Mouse (Mus musculus) midbrain, embryonic 10.5 days (tissue): ENCODE data around the gene Hoga1. TPM values are rescaled to one million over a fixed set of nuclear protein-coding genes. Genes with fewer than 3 reads are reported as not detected.

Experiments
- DNase-seq: peaks from one replicate; pipeline ENCODE4 v3.0.0-alpha.2; 2017; ENCODE audit warnings: low spot score
- H3K27ac ChIP-seq: fragments of 300-500 bp; sonication (generic); replicated peaks from 2 replicates; pipeline ENCODE4 v1.5.1; 2016; ENCODE audit warnings: mild to moderate bottlenecking
- H3K27me3 ChIP-seq: fragments of 300-500 bp; sonication (generic); 2 replicates; pipeline ENCODE4 v1.6.1; 2016; ENCODE audit warnings: low read depth, mild to moderate bottlenecking; ENCODE audit not compliant: poor library complexity, severe bottlenecking
- H3K36me3 ChIP-seq: fragments of 300-500 bp; sonication (generic); 2 replicates; pipeline ENCODE4 v1.6.1; 2016; ENCODE audit warnings: mild to moderate bottlenecking, moderate library complexity
- H3K4me1 ChIP-seq: fragments of 300-500 bp; sonication (generic); 2 replicates; pipeline ENCODE4 v1.6.1; 2016
- H3K4me3 ChIP-seq: fragments of 300-500 bp; sonication (generic); 2 replicates; pipeline ENCODE4 v1.5.1; 2016; ENCODE audit warnings: mild to moderate bottlenecking, moderate library complexity
- H3K9me3 ChIP-seq: fragments of 300-500 bp; sonication (generic); replicated peaks from 2 replicates; pipeline ENCODE4 v1.6.1; 2016; ENCODE audit warnings: mild to moderate bottlenecking
- WGBS: fragments of 180-500 bp; shearing (Covaris S2); methylation state at CpG from one replicate; pipeline ENCODE4 v1.1.7; 2016; 5-methylcytosine and 5-hydroxymethylcytosine counted together
- polyA plus RNA-seq: library from polyadenylated mRNA; unstranded; fragments of >200 nt; fragmentation: Nextera tagmentation; extraction: Ambion mirVana; gene quantifications from 2 replicates; pipeline ENCODE4 v1.2.1, GENCODE M21; 2016

The Hoga1 gene
- polyA plus RNA-seq: 1.1 and 1.8 TPM in 2 replicates

- Histone ChIP-seq H3K9me3 (no peaks in the 10 kb centered on the region), H3K27ac (peak within 1 kb of the TSS; percentile 59)
- 25% methylated on average over 23 of the region's 23 CpGs for WGBS
These were observed at the start of gene Hoga1 for GRCm38 (mm10) chr19:42045269-42046102. Hoga1 (plus strand) TSS chr19:42045610.

GRCm38 (mm10) chr19:41997090-41997489 is 48.3 kb upstream of the Hoga1 start:
- H3K36me3 ChIP-seq: no peaks in the 10 kb centered on the region
- WGBS: 88% methylated on average over 10 of the region's 10 CpGs
- H3K4me1 ChIP-seq: peaks cover 25% of the 10 kb centered on the region
- no peaks in the 10 kb centered on the region for H3K9me3 ChIP-seq
- no peak overlapping the region for H3K4me3 ChIP-seq
- H3K27me3 ChIP-seq: no peaks in the 10 kb centered on the region
- H3K27ac ChIP-seq: no peak overlapping the region
- DNase-seq: no peak

More at GRCm38 (mm10) chr19:42045269-42046102, at the start of gene Hoga1:
- Histone ChIP-seq H3K4me1 (peaks cover 10% of the 10 kb centered on the region), H3K27me3 (0 out of 2 replicates have a peak, but pooled peaks cover 2% of the 10 kb centered on the region), H3K4me3 (peak within 1 kb of the TSS; percentile 50), H3K36me3 (no peaks in the 10 kb centered on the region)
- peak; percentile 80 for DNase-seq

- peaks cover 22% of the 10 kb centered on the region for H3K4me1 ChIP-seq
These were observed 46.5 kb upstream of the Hoga1 start for GRCm38 (mm10) chr19:41998770-41999548.

GRCm38 (mm10) chr19:41999688-42000283 is 45.6 kb upstream of the Hoga1 start:
- Histone ChIP-seq H3K4me3 (no peak overlapping the region), H3K9me3 (no peaks in the 10 kb centered on the region), H3K27ac (no peak overlapping the region), H3K36me3 (no peaks in the 10 kb centered on the region), H3K27me3 (no peaks in the 10 kb centered on the region), H3K4me1 (peaks cover 22% of the 10 kb centered on the region)
- no peak for DNase-seq
- WGBS: 85% methylated on average over 4 of the region's 4 CpGs

More at GRCm38 (mm10) chr19:41998770-41999548, 46.5 kb upstream of the Hoga1 start:
- no peak overlapping the region for H3K27ac ChIP-seq
- no peaks in the 10 kb centered on the region for H3K9me3 ChIP-seq
- WGBS: 93% methylated on average over 9 of the region's 9 CpGs
- H3K36me3 ChIP-seq: no peaks in the 10 kb centered on the region
- no peaks in the 10 kb centered on the region for H3K27me3 ChIP-seq
- DNase-seq: no peak
- H3K4me3 ChIP-seq: no peak overlapping the region

- Histone ChIP-seq H3K36me3 (no peaks in the 10 kb centered on the region), H3K4me3 (no peak overlapping the region), H3K4me1 (peaks cover 16% of the 10 kb centered on the region), H3K27ac (no peak overlapping the region), H3K27me3 (no peaks in the 10 kb centered on the region), H3K9me3 (no peaks in the 10 kb centered on the region)
- 70% methylated on average over 4 of the region's 4 CpGs for whole genome bisulfite sequencing
- DNase-seq: no peak
These were observed 44.9 kb upstream of the Hoga1 start for GRCm38 (mm10) chr19:42000446-42000958.

GRCm38 (mm10) chr19:42001253-42001980 is 44.0 kb upstream of the Hoga1 start:
- H3K27ac ChIP-seq: no peak overlapping the region
- WGBS: 89% methylated on average over 12 of the region's 12 CpGs
- no peaks in the 10 kb centered on the region for H3K36me3 ChIP-seq
- H3K9me3 ChIP-seq: no peaks in the 10 kb centered on the region
- H3K4me3 ChIP-seq: no peak overlapping the region
- DNase-seq: no peak
- H3K4me1 ChIP-seq: peaks cover 6% of the 10 kb centered on the region
- no peaks in the 10 kb centered on the region for H3K27me3 ChIP-seq

- Histone ChIP-seq H3K4me3 (no peak overlapping the region), H3K27ac (no peak overlapping the region), H3K27me3 (no peaks in the 10 kb centered on the region), H3K4me1 (peaks cover 16% of the 10 kb centered on the region), H3K36me3 (no peaks in the 10 kb centered on the region), H3K9me3 (no peaks in the 10 kb centered on the region)
- WGBS: 84% methylated on average over 6 of the region's 6 CpGs
- no peak for DNase-seq
These were observed 41.2 kb upstream of the Hoga1 start for GRCm38 (mm10) chr19:42004258-42004657.

DNA sequence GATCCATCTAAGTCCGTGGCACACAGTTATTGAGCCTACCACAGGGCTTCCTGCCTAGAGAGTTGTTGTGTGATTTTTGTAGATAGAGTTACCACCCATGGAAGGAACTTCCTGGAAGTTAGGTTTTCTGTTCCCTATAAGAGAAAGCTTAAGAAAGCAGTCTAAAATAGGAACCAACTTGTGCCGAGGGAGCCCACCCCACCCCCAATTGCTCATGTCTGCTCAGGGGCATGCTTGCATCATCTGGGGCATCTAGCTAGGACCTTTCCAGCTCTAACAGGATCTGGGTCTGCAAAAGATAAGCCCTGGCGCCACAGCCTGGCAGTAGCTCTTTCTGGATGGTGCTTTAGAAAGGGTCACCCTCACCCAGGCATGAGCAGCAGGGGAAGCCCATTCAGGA is 39.8 kb upstream of the Hoga1 start:
- H3K27ac ChIP-seq: no peak overlapping the region
- H3K9me3 ChIP-seq: no peaks in the 10 kb centered on the region
- H3K36me3 ChIP-seq: no peaks in the 10 kb centered on the region
- DNase-seq: no peak
- H3K27me3 ChIP-seq: no peaks in the 10 kb centered on the region
- H3K4me3 ChIP-seq: no peak overlapping the region
- 85% methylated on average over 3 of the region's 3 CpGs for WGBS
- H3K4me1 ChIP-seq: peaks cover 20% of the 10 kb centered on the region

DNA sequence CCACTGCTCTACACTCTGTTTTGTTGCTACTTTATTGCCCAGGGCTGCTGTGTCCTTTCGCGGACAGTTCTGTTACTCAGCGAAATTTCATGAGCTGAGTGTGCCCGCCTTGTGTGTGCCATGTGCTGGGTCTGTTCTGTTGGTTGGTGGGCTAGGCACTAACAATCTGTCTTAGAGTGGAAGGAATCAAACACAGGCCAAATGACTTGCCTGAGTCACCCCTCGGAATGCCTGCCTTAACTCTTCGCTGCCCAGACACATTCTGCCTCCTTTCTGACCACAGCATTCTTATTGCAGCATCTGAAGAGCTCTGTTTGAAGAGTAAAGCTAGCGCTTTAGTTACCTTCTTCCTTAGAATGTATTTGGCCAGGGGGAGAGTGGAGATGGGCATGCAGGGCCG is 38.8 kb upstream of the Hoga1 start:
- 78% methylated on average over 8 of the region's 8 CpGs for WGBS
- H3K4me3 ChIP-seq: no peak overlapping the region
- H3K27me3 ChIP-seq: no peaks in the 10 kb centered on the region
- DNase-seq: no peak
- no peaks in the 10 kb centered on the region for H3K36me3 ChIP-seq
- no peaks in the 10 kb centered on the region for H3K9me3 ChIP-seq
- peaks cover 17% of the 10 kb centered on the region for H3K4me1 ChIP-seq
- H3K27ac ChIP-seq: no peak overlapping the region

- Histone ChIP-seq H3K27me3 (no peaks in the 10 kb centered on the region), H3K9me3 (no peaks in the 10 kb centered on the region), H3K27ac (no peak overlapping the region), H3K36me3 (no peaks in the 10 kb centered on the region), H3K4me3 (no peak overlapping the region), H3K4me1 (peaks cover 17% of the 10 kb centered on the region)
- 77% methylated on average over 3 of the region's 3 CpGs for WGBS
- DNase-seq: no peak
These were observed 36.8 kb upstream of the Hoga1 start for GRCm38 (mm10) chr19:42008586-42008985.

GRCm38 (mm10) chr19:42009067-42009466 is 36.3 kb upstream of the Hoga1 start:
- 81% methylated on average over 7 of the region's 7 CpGs for WGBS
- Histone ChIP-seq H3K36me3 (no peaks in the 10 kb centered on the region), H3K4me3 (no peak overlapping the region), H3K9me3 (no peaks in the 10 kb centered on the region), H3K27ac (no peak overlapping the region), H3K27me3 (no peaks in the 10 kb centered on the region), H3K4me1 (peaks cover 17% of the 10 kb centered on the region)
- no peak for DNase-seq

DNA sequence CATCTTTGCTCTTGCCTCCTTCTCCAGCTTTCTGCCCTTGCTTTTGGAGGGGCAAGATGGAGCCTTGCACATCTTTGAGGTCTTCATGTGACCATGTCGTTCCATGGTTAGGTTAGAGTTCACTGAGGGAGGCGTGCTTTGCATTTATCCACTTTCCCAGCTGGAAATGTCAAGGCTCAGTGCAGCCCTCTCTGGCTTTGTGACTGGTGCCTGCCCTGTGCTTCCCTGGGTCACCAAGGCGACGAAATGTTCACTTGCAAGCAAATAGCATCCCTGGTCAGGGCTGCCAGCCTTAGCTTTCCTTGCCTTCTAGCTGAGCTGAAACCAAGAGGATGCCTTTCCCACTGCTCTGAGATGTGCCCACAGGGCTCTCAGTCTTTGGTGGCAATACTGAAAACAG is 35.0 kb upstream of the Hoga1 start:
- Histone ChIP-seq H3K4me3 (no peak overlapping the region), H3K27me3 (no peaks in the 10 kb centered on the region), H3K4me1 (peaks cover 17% of the 10 kb centered on the region), H3K9me3 (no peaks in the 10 kb centered on the region), H3K27ac (no peak overlapping the region), H3K36me3 (no peaks in the 10 kb centered on the region)
- 64% methylated on average over 4 of the region's 4 CpGs for WGBS
- DNase-seq: no peak
